Mouse (Mus musculus) lung, adult 2 months (tissue): Measurements from ENCODE around the gene Maz. TPM values are rescaled to one million over a fixed set of nuclear protein-coding genes. Genes with fewer than 3 reads are reported as not detected.

Experiments
- DNase-seq: peaks from one replicate; pipeline ENCODE4 v3.0.0; 2022
- H3K4me1 ChIP-seq: fragments of 200-500 bp; 2 replicates; pipeline ENCODE4 v1.6.1; 2011; ENCODE audit warnings: low read length; ENCODE audit not compliant: control insufficient read depth, insufficient read depth
- H3K4me3 ChIP-seq: fragments of 200-500 bp; replicated peaks from 2 replicates; pipeline ENCODE3; 2011; ENCODE audit warnings: low read depth, mild to moderate bottlenecking, control low read depth, low read length; ENCODE audit errors: extremely low read depth
- CTCF ChIP-seq: fragments of 200-500 bp; IDR thresholded peaks from 2 replicates; pipeline ENCODE4 v1.5.1; 2011; ENCODE audit warnings: mild to moderate bottlenecking, low read length, control low read depth; ENCODE audit not compliant: insufficient read depth
- POLR2A ChIP-seq: fragments of 200-500 bp; IDR thresholded peaks from 2 replicates; pipeline ENCODE4 v1.6.1; 2011; ENCODE audit warnings: low read depth, mild to moderate bottlenecking, control low read depth, low read length, borderline replicate concordance; ENCODE audit errors: extremely low read depth
- WGBS: fragments of 180-500 bp; shearing (Covaris S2); methylation state at CpG from one replicate; pipeline ENCODE4 v1.1.7; 2018; 5-methylcytosine and 5-hydroxymethylcytosine counted together
- polyA plus RNA-seq: library from polyadenylated mRNA; depleted of rRNA; stranded (reverse); fragments of >200 nt; gene quantifications from 2 replicates; pipeline ENCODE4 v1.2.3, GENCODE M21; 2012; rRNA removed

The Maz gene
- polyA plus RNA-seq, 1 experiment: 131 TPM

DNA sequence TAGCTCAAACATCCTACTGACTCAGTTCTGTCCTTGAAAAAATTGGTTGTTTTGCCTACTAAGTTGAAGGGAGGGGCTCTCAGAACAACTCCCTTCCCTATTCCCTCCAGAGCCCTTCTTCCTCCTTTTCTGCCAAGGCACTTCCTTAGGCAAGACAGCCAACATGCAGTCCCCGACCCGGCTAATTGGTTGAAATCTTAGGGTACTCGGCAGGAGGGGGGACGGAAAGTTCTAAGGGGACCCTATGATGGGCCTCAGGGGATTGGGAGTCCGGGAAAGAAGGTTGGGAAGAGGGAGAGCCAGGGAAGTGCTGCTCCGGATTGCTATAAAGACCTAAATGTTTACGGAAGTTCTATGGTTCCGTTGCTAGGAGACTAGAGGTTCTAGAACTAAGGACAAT lies 51.3 kb downstream of the Maz start:
- H3K4me3 ChIP-seq: peak overlapping the region; percentile 83
- no peak for DNase-seq
- peaks cover 3% of the 10 kb centered on the region for H3K4me1 ChIP-seq
- TF ChIP-seq CTCF: no peak
- no peak for TF ChIP-seq POLR2A
- WGBS: 4% methylated on average over 8 of the region's 8 CpGs

Other genes with a start within 250 kb of the Maz start
- gene Tbx6, start 245.6 kb downstream of the Maz start, polyA plus RNA-seq: 8.7 and 9.5 TPM in 2 replicates
- gene Ppp4c, start 234.5 kb downstream of the Maz start, polyA plus RNA-seq: 135 and 156 TPM in 2 replicates
- 11.9 and 13.3 TPM in 2 replicates for gene Fam57b, start 229.4 kb downstream of the Maz start, polyA plus RNA-seq
- gene 4930451I11Rik, start 195.4 kb downstream of the Maz start, polyA plus RNA-seq: not detected in 2 replicates
- 0.22 and 0.74 TPM in 2 replicates for gene Doc2a, start 179.6 kb downstream of the Maz start, polyA plus RNA-seq
- gene Hirip3, start 165.1 kb downstream of the Maz start, polyA plus RNA-seq: 6.2 and 7.5 TPM in 2 replicates
- 66.0 and 68.9 TPM in 2 replicates for gene Ino80e, start 164.7 kb downstream of the Maz start, polyA plus RNA-seq
- gene Taok2, start 142.3 kb downstream of the Maz start, polyA plus RNA-seq: 174 and 210 TPM in 2 replicates
- 83.6 and 92.9 TPM in 2 replicates for gene Tmem219, start 104.1 kb downstream of the Maz start, polyA plus RNA-seq
- 22.4 and 24.5 TPM in 2 replicates for gene Kctd13, start 98.2 kb downstream of the Maz start, polyA plus RNA-seq
- gene Asphd1, start 77.5 kb downstream of the Maz start, polyA plus RNA-seq: not detected in 2 replicates
- 1.0 TPM in 2 replicates for gene Sez6l2, start 76.5 kb downstream of the Maz start, polyA plus RNA-seq
- 321 and 332 TPM in 2 replicates for gene Cdipt, start 51.1 kb downstream of the Maz start, polyA plus RNA-seq
- gene Cdiptos, start 50.9 kb downstream of the Maz start, polyA plus RNA-seq: 2.0 and 3.3 TPM in 2 replicates
- 82.2 and 125 TPM in 2 replicates for gene Mvp, start 12.4 kb downstream of the Maz start, polyA plus RNA-seq
- 2.6 and 2.8 TPM in 2 replicates for gene Pagr1b, start 10.6 kb downstream of the Maz start, polyA plus RNA-seq
- 5.7 and 7.5 TPM in 2 replicates for gene Pagr1a, start 9.7 kb downstream of the Maz start, polyA plus RNA-seq
- gene Gm42742, start 5.9 kb downstream of the Maz start, polyA plus RNA-seq: 26.5 and 38.8 TPM in 2 replicates
- gene Prrt2, start 5.8 kb downstream of the Maz start, polyA plus RNA-seq: 8.1 and 9.8 TPM in 2 replicates
- 0.78 and 1.3 TPM in 2 replicates for gene Kif22, start 15.4 kb upstream of the Maz start, polyA plus RNA-seq
- gene Zg16, start 60.3 kb upstream of the Maz start, polyA plus RNA-seq: 0.37 and 19.0 TPM in 2 replicates
- 45.0 and 49.9 TPM in 2 replicates for gene AI467606, start 64.3 kb upstream of the Maz start, polyA plus RNA-seq
- 0.57 and 0.93 TPM in 2 replicates for gene Qprt, start 95.2 kb upstream of the Maz start, polyA plus RNA-seq
- gene Spn, start 110.8 kb upstream of the Maz start, polyA plus RNA-seq: 11.8 and 13.2 TPM in 2 replicates
- 20.7 and 31.0 TPM in 2 replicates for gene Cd2bp2, start 169.0 kb upstream of the Maz start, polyA plus RNA-seq
- gene Tbc1d10b, start 181.4 kb upstream of the Maz start, polyA plus RNA-seq: 30.3 and 32.9 TPM in 2 replicates
- gene Mylpf, start 181.9 kb upstream of the Maz start, polyA plus RNA-seq: 1.3 and 135 TPM in 2 replicates
- 8.9 and 11.6 TPM in 2 replicates for gene Zfp553, start 206.0 kb upstream of the Maz start, polyA plus RNA-seq
- 26.5 and 28.5 TPM in 2 replicates for gene Sept1, start 206.1 kb upstream of the Maz start, polyA plus RNA-seq
- gene Zfp771, start 217.2 kb upstream of the Maz start, polyA plus RNA-seq: 57.4 and 82.8 TPM in 2 replicates
- 17.6 and 17.9 TPM in 2 replicates for gene Dctpp1, start 233.7 kb upstream of the Maz start, polyA plus RNA-seq
- gene Sephs2, start 247.0 kb upstream of the Maz start, polyA plus RNA-seq: 15.4 and 16.2 TPM in 2 replicates